Mouse (Mus musculus) layer of hippocampus, postnatal 10 days (tissue): ENCODE measurements around the gene Rab2b. TPM values are rescaled to one million over a fixed set of nuclear protein-coding genes. Genes with fewer than 3 reads are reported as not detected.
A peak's percentile ranks its signal among the peaks of the same experiment; 100 is the strongest.
"Not testable (repeated sequence)": the region's sequence is repeated elsewhere in the genome, so short reads cannot be mapped to it uniquely, and the experiment has no call there.

Experiments used
- DNase-seq, 2 experiments: peaks; one replicate each; pipeline ENCODE4 v3.0.0; 2021; ENCODE audit warnings: low spot score in 2 of 2
- long read RNA-seq: library from polyadenylated mRNA; stranded (forward); transcript quantifications from one replicate; pipeline ENCODE4 v2.0.0, GENCODE M21; 2023
- total RNA-seq, 2 experiments: library from RNA; stranded (reverse); gene quantifications; 2 replicates each; pipeline ENCODE4 v1.2.3; 2021

The Rab2b gene
- total RNA-seq: 10 to 100 TPM; 39.7 to 41.2 TPM
- long read RNA-seq, transcript Rab2b-201 (8 exons, 2,906 nt): major isoform, 24 of 53 reads
- long read RNA-seq, partial matches to known transcripts: 5 of 53 reads
- long read RNA-seq, other reads (novel, unspliced or antisense): 24 of 53 reads

DNA sequence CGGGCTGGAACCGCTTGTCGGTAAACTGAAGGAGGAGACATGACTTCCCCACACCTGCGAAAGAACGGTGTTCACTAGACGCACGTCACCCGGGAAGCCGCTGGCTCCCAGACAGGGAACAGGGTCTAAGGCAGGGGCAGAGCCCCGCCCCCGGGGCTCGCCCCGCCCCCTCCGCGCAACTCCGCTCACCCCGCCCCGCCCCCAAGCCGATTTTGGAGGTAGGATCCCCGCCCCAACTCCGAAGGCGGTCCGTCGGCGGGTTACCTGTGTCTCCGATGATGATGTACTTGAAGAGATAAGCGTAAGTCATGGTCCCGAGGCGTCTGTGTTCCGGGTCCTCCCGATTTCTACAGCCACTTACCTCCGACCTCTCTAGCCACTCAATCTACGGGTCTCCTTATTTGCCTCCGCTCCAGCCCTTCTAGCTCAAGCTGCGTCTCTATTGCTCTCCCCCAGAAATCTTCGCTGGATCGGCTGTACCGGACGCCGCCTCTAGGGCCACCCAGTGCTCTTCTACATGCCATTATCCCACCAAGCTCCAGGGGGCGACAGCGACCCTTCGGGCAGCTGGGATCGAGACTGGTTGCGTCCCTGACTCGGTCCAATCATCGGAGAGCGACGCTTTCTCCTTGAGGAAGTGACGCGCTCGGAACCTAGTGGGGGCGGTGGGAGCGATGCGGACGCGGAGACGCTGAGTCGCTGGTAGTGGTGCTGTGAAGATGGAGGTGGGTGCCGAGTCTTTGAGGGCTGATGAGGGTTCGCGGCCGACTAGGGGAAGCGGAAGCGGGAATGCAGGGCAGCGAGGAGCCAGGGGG, at the start of gene Rab2b, which contains the start of gene Tox4:
TSS of gene Rab2b (minus strand) at position 614 of the 815 bp plus-strand sequence.
TSS of gene Tox4 (plus strand) at position 215 of the 815 bp plus-strand sequence.
- peak; percentile 100 for DNase-seq

DNA sequence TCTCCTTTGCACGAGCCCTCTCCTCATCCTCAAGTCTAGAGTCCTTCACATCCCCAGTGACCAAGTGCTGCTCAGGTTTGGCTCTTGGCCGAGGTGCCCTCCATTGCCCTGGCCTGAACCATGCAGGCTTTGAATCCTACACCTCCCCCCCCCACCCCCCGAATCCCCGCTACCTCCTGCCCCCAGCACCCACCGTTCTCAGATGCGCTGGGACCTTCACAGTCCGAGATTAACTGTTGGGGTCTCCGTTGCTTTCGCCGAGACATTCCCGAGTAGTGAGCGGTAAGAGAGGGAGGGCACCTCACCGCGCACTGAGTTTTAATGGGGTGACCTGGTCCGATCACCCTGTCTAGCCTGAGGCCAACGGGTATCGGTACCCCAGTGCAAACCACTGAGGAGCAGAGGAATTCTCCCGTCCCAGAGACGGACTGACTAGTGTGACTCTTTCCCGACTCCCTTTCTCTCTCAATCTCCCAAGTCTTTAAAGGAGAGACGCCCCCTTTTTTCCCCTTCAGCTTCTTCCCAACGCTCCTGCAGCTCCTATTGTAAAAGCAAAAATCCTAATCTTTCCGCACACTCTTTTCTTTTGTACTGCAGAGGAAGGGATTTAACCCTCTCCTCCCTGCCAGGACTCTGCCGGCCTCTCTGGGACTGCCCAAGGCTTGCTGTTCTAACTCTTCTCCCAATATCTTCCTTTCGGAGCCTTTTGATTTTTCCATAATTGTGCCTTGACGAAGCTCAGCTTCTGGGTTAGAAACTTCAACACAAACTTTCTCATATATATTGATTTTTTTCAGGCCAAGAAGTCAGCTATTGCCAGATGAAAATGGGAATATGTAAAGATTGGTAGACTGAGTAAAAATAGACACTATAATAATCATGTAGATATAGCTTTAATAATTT, 48.8 kb upstream of the Rab2b start, which contains the start of gene Sall2:
TSS of gene Sall2 (minus strand) at position 853 of the 903 bp plus-strand sequence.
- peak in 1 of 2 experiments; percentile 35 for DNase-seq

DNA sequence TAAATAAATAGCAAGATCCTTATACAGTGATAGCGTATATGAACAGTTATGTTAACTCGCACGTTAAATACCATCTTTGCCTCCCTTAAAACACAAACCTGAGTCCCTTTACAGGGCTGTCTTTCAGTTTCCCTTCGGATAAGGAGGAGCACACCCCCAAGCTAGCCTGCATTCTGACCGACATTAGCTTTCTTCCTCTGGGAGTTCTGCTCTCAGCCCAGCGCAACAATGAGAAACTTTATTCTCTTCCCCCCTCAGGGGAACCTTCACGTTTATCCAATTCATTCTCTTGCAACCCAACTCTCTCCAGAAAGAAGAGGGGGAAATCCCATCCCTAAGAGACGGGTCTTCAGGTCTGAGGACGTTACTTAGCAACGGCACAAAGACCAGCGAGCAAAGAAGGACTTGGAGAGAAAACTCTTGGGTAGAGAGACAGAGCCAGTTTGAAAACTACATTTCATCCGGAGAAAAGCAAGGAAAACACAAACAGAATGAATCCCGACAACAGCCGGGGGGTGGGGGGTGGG, 48.1 kb upstream of the Rab2b start:
- no peak for DNase-seq

DNA sequence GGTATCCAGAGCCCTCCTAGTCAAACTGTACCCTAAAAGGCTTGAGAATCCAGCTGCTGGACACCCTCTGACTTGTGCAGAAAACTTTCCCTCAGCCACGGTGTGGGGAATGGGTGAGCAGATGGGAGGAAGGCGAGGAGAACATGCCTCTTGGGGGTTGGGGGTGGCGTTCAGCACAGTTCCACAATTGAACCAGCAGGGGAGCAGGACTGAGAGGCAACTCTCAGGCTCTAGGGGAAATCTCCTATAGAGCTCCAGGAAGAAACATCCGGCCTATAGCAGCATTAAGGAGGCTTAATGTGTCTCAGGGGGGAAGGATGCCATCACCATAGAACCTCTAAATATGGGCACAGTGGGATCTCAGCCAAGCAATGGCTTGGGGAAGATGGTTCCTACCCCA, 46.5 kb upstream of the Rab2b start:
- peak; percentile 25 to 30 for DNase-seq

DNA sequence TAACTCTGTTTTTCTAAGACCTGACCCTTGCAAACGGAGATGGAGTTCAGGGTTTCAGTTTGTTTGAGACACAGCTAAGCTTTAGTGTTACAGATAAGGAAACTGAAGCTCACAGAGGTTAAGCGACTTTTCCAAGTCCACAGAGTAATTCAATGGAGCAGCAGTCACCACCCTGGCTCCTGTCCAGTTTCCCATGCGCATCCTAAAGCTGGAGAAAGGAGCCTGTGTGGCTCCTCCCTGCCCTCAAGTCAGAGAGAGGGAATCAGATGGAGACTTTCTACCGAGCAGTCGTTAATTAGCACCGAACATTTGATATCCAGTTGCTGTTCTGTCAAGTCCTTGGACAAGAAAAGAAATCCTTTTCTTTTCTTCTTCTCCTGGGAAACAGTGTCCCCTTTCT, 40.0 kb upstream of the Rab2b start:
- no peak for DNase-seq

DNA sequence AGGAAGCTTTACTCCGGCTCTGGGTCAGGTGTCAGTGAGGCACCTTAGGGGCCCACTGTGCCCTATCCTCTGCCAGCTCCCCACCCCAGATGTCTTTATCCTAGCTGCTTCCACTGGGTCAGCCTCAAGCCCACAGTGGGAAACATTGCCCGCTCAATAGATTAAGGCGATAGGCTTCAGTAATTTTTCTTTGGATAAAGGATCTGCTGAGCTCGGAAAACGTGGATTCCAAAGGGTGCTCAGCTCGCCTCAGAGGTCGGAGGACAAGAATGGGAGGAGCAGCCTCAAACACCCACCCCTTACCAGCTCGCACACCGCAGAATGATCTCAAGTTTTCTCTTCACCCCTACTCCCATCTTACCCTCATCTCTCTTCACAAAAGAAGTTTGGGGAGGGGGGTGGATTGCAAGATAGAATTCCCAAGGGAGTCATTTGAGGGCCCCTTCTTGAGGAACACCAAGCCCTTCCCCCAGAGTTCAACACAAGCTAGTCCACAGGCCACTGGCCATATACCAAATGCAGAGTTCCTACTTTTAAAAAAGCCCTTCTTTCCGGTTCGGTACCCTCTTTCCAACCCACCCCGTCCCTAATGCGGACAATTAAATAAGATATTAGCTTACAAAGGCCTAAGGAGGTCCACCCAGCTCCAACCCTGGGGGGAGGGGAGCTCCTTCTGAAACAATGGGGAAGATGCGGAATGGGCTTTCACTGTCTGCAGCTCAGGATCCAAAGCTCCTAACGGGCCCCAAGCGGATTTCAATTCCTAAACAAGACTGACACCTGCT, 37.3 kb upstream of the Rab2b start:
- peak in 1 of 2 experiments; percentile 45 for DNase-seq

DNA sequence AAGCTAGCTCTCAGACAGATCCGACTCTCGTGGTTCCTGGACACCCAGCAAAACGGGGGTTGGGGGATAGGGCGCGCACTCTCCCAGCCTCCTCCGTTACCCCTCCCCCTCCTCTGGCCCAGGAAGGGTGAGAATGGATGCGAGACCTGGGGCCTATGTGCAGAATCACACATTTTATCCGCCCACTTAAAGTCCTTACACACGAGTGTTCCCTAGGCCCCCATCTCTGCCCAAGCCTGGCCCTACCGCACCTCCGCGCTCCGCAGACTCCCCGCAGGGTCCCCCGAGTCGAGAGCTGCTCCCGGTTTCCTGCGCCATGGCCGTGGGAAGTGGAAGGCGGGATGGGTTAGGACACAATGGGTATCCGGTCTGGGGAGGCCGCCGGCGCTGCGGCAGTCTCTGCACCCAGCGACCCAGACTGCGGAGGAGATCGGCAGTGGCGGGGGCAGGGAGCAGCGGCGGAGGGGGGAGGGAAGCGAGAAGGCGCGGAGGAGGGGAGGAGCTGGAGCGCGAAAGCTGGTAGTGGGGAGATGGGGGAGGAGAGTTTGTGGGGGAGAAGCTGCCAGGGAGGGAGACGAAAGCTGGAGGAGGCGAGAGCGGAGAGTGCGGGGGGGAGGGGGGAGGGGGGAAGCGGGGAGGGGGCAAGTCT, 36.6 kb upstream of the Rab2b start:
- DNase-seq: peak; percentile 74 to 83

DNA sequence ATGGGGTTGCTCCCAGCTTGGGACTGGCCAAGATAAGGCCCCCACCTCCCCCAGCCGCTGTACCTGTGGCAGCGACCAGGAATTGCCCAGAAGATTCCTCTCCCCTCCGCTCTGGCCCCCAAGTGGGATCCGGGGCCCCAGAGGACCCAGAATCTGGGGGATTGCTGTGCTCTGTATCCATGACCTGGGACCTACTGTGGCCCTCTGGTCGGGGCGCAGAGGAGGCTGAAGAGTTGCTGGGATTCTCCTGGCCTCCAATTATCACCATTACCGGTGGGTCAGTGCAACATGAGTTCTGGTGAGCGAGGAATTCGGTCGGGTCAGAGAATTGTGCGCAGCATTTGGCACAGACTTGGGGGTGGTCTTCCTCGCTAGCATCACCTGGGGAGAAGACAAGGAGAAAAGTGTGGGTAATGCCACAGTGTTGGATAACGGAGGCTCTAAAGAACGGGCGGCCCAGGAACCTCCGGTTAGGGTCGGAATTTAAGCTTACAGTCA, 36.0 kb upstream of the Rab2b start:
- peak; percentile 17 to 31 for DNase-seq

DNA sequence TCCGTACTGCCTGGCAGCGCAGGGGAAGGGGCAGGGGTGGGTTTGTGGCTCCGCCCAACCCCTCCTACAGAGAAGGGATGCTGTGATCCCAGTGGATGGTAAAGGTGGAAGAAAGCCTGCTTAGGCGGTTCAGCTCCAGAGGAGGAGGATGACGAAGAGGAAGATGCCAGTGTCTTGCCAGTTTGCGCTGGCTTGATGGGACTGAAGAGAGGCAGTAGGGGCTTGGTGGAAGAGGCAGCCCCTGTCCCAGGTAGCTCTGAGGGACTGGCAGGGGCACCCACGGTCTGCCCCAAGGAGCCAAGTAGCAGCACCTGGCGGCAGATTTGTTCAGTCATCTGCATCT, 35.4 kb upstream of the Rab2b start:
- no peak for DNase-seq

DNA sequence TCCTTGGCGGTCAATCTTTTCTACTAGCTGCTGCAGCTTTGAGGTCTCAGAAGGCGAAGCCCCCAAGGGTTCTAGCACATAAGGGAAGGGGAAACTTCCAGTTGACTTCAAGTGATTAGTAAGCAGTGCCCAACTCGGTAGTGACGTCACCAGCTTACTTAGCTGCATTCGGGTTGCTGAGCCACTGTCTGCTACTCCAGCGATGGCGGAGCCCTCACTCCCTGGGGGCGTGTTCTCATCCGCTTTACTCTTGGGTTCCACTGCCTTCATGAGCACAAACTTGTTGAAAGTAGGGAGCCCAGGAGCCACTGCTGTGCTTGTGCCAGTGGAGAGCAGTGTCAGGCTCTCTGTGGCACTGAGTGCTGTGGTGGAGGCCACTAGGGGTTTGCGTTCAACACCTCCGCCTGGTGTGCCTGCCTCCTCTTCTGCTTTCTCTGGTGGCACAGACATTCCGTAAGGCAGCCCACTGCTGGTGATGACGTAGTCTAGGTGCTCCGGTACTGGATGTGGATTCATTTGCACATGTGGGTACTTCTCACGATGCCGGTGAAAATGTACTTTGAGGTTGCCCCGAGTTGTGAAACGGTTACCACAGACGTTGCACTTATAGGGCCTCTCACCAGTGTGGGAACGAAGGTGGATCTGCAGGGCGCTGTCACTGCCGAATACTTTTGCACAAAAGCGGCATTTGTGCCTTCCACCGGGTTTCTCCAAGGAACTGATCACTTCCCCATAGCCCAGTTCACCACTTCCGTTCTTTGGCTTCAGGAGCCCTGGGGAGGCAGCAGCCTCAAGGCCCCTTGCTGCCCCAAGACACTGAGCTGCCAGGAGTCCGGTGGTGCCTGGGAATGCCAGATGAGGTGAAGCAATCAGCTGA, 34.8 kb upstream of the Rab2b start:
- DNase-seq: peak in 1 of 2 experiments; percentile 41

DNA sequence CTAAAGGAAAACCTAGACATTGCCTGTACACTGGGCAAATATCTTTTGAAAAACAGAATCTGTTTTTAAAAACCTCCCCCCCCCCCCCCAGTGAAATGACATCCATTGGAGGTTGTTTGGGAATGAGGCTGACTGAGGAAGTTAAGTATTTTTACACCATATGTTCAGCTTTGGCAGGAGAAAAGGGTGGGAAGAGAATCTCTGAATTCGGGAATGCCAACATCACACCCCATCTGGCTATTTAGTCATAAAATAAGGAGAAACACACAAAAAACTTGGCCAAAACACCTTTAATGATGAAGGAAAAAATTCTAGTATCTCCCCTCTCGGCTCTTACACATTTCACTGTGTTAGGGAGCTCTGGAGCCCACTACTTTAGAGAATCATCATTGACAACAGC, 31.6 kb upstream of the Rab2b start:
- no peak for DNase-seq

DNA sequence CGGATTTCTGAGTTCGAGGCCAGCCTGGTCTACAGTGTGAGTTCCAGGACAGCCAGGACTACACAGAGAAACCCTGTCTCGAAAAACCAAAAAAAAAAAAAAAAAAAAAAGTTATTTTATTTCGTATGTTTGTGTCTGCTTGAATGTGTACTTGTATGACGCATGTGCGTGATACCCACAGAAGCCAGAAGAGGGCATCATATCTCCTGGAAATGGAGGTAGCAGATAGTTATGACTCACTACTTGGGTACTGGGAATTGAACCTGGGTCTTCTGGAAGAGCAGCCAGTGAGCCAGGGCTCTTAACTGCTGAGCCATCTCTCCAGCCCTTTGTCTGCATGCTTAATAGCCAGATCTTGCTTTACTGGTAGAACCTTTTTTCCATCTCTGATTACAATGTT, 31.0 kb upstream of the Rab2b start:
- not testable (repeated sequence) for DNase-seq

DNA sequence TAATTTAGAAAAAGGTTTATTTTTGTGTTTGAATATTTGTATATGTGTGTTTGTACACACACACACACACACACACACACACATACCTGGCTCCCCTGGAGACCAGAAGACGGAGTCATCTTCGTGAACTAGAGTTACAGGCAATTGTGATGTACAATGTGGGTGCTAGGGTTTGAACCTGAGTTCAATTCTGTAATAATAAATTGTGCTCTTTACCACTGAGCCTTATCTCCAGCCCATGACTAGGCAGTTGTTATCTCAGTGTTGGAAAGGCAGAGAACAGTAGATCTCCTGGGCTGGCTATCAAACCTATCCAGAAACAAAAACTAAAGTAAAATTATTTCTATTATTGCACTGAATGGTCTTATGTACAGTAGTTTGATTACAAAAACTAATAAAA, 26.8 kb upstream of the Rab2b start:
- no peak for DNase-seq

DNA sequence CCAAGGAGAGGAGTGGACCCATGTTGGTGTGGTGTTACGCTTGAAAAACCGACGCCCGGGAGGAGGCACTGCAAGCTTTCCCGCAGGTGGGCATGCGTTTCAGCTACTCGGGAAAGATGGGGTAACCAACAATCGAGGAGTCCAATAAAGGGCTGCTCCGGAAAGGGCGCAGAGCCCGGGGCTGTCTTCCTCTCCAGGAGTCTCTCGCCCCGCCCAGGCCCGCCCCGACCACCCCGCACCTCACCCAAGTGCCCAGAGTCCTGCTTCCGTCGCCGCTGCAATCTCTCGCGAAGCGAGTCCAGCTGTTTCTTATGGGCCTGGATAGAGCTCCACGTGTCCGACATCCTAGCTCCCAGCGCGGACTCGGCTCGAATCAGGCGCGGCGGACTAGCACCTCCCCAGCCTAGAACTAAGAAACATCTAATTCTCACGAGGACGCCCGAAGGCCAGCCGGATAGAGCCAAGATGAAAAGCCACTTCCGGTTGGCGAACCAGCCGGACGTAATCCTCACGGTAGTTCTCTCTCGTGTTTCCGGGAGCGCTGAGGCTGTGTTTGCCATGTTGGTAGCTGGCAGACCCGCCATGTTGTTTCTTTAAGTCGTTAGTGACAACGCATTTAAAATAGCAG, 25.4 kb upstream of the Rab2b start, which contains the start of gene Mettl3:
TSS of gene Mettl3 (minus strand) at position 485 of the 628 bp plus-strand sequence.
- peak; percentile 88 to 91 for DNase-seq

DNA sequence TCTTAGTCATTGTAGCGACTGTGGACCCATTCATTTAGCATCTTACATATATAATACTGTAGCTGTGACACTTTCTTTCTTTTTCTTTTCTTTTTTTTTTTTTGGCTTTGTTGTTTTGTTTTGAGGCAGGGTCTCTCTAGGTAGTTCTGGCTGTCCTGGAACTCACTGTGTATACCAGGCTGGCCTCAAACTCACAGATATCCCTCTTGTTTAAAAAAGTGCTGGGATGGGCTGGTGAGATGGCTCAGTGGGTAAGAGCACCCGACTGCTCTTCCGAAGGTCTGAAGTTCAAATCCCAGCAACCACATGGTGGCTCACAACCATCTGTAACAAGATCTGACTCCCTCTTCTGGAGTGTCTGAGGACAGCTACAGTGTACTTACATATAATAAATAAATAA, 24.2 kb upstream of the Rab2b start:
- DNase-seq: not testable (repeated sequence)

DNA sequence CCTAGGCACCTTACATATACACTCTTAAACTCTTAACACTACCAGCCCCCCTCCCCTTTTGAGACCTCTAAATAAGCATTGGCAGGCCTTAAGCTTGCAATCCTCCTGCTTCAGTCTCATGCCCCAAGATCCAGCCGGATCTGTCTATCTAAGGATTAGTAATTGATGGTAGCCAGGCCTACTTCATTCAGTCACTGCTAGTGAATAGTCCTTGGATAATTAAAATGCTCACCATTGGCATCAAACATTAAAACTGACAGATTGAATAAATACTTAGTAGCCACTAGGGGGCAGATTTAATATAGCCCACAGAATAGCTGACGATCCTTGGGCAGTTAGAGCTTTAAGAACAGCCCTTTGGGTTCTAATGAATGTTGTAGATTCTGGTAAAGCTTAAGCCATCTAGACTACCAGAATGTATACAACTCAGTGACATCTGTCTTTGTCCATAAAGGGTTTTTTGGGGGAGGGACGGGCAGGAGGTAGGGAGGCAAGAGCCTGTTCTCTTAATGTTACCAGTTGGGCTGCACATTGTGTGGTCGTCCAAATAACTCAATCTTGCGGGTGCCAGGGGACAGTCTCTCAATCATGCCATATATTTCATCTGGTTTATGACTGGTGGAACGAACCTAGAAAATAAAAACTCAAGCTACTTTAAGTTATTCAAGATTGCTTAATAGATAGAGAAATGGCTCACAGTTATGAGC, 16.4 kb upstream of the Rab2b start:
- DNase-seq: no peak

DNA sequence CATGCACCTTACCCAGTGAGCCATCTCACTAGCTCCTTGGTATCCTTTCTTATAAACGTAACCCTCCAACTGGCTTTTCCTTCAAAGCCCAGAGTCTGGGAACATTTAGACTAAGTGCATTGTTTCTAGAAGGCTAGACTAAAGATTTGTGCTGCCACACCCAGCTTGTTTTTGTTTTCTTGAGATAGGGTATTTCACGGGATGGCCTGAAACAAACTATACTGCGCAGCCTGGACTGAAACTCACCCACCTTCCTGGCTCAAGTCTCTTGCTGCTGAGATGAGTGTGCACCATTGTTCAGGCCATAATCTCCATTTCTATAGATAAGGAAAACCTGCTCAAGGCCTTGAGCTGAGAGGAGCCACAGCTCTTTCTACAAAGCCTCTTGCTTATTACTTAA, 4.8 kb upstream of the Rab2b start:
- DNase-seq: no peak

DNA sequence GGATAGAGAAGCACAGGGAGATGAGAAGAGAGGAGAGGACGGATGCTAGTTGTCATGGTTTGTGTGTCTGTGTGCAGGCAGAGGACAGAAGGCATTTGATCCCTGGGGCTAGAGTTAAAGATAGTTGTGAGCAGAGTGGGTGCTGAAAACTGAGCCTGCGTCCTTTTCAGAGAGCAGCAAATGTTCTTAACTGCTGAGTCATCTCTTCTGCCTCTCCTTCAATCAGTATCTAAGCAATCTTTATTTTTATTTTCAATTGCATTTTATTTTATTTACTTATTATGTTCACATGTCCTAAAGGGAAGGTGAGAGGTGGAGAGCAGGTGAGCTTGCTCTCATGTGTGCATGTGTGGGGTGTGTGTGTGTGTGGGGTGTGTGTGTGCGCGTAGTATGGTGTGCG, 4.3 kb upstream of the Rab2b start:
- no peak for DNase-seq
